Mouse (Mus musculus): ENCODE results near the gene Gm20388. TPM values are rescaled to one million over a fixed set of nuclear protein-coding genes. Genes with fewer than 3 reads are reported as not detected.

Gene Gm20388
- polyA plus RNA-seq, 1 experiment from 2014 or later, result not detected

- WGBS, result 84% methylated on average over 5 of the region's 5 CpGs
- ATAC-seq (ENCODE audit: low FRiP score) (no peak), DNase-seq (ENCODE audit: low spot score, missing footprints) (no peak)
- Histone ChIP-seq H3K9ac (ENCODE audit: low read length) (no peak overlapping the region), H3K27ac (ENCODE audit: low read depth, low read length) (no peak overlapping the region), H3K36me3 (ENCODE audit: control insufficient read depth, insufficient read depth, low read length) (no peaks in the 10 kb centered on the region), H3K4me3 (ENCODE audit: low read depth, low read length) (no peak overlapping the region), H3K9me3 (ENCODE audit: control insufficient read depth, low read length) (no peaks in the 10 kb centered on the region), H3K27me3 (ENCODE audit: control insufficient read depth, insufficient read depth, low read length) (no peaks in the 10 kb centered on the region), H3K4me1 (ENCODE audit: control insufficient read depth, insufficient read depth, low read length) (peaks cover 3% of the 10 kb centered on the region; the same call in 1 of the 2 replicates), H3K4me2 (no peak overlapping the region)
Measured at GRCm38 (mm10) chr8:123722245-123722644, 3811.6 kb downstream of the Gm20388 start.

- no peak overlapping the region for H3K4me3 ChIP-seq (ENCODE audit: low read depth, low read length)
- no peaks in the 10 kb centered on the region for H3K27me3 ChIP-seq (ENCODE audit: control insufficient read depth, insufficient read depth, low read length)
- H3K9ac ChIP-seq (ENCODE audit: low read length), result no peak overlapping the region
- no peak for DNase-seq (ENCODE audit: low spot score, missing footprints)
- H3K9me3 ChIP-seq (ENCODE audit: control insufficient read depth, low read length), result no peaks in the 10 kb centered on the region
- WGBS, result 90% methylated on average over 10 of the region's 10 CpGs
- no peak for ATAC-seq (ENCODE audit: low FRiP score)
- no peak overlapping the region for H3K27ac ChIP-seq (ENCODE audit: low read depth, low read length)
- no peak overlapping the region for H3K4me2 ChIP-seq
- H3K4me1 ChIP-seq (ENCODE audit: control insufficient read depth, insufficient read depth, low read length), result peaks cover 11% of the 10 kb centered on the region
- H3K36me3 ChIP-seq (ENCODE audit: control insufficient read depth, insufficient read depth, low read length), result no peaks in the 10 kb centered on the region
Measured at GRCm38 (mm10) chr8:123724752-123725151, 3814.1 kb downstream of the Gm20388 start.

GRCm38 (mm10) chr8:123725261-123725660 is 3814.6 kb downstream of the Gm20388 start:
- Histone ChIP-seq H3K27ac (ENCODE audit: low read depth, low read length) (no peak overlapping the region), H3K36me3 (ENCODE audit: control insufficient read depth, insufficient read depth, low read length) (no peaks in the 10 kb centered on the region), H3K4me2 (no peak overlapping the region), H3K27me3 (ENCODE audit: control insufficient read depth, insufficient read depth, low read length) (no peaks in the 10 kb centered on the region), H3K9ac (ENCODE audit: low read length) (no peak overlapping the region), H3K9me3 (ENCODE audit: control insufficient read depth, low read length) (no peaks in the 10 kb centered on the region), H3K4me3 (ENCODE audit: low read depth, low read length) (no peak overlapping the region), H3K4me1 (ENCODE audit: control insufficient read depth, insufficient read depth, low read length) (peaks cover 13% of the 10 kb centered on the region)
- 76% methylated on average over 7 of the region's 7 CpGs for WGBS
- DNase-seq (ENCODE audit: low spot score, missing footprints) (no peak), ATAC-seq (ENCODE audit: low FRiP score) (no peak)

GRCm38 (mm10) chr8:123726759-123727158 is 3816.1 kb downstream of the Gm20388 start:
- peaks cover 10% of the 10 kb centered on the region for H3K4me1 ChIP-seq (ENCODE audit: control insufficient read depth, insufficient read depth, low read length)
- no peaks in the 10 kb centered on the region for H3K9me3 ChIP-seq (ENCODE audit: control insufficient read depth, low read length)
- H3K27ac ChIP-seq (ENCODE audit: low read depth, low read length), result no peak overlapping the region
- no peak overlapping the region for H3K4me2 ChIP-seq
- no peak overlapping the region for H3K9ac ChIP-seq (ENCODE audit: low read length)
- H3K27me3 ChIP-seq (ENCODE audit: control insufficient read depth, insufficient read depth, low read length), result no peaks in the 10 kb centered on the region
- ATAC-seq (ENCODE audit: low FRiP score) (no peak), DNase-seq (ENCODE audit: low spot score, missing footprints) (no peak)
- H3K4me3 ChIP-seq (ENCODE audit: low read depth, low read length), result no peak overlapping the region
- 84% methylated on average over 6 of the region's 6 CpGs for WGBS
- no peaks in the 10 kb centered on the region for H3K36me3 ChIP-seq (ENCODE audit: control insufficient read depth, insufficient read depth, low read length)

GRCm38 (mm10) chr8:123729055-123729785 is 3818.6 kb downstream of the Gm20388 start:
- peak overlapping the region; percentile 17 for H3K4me2 ChIP-seq
- H3K36me3 ChIP-seq (ENCODE audit: control insufficient read depth, insufficient read depth, low read length), result no peaks in the 10 kb centered on the region
- H3K27ac ChIP-seq (ENCODE audit: low read depth, low read length), result no peak overlapping the region; the same call in 1 of the 2 replicates
- H3K4me1 ChIP-seq (ENCODE audit: control insufficient read depth, insufficient read depth, low read length), result peaks cover 10% of the 10 kb centered on the region
- peak; percentile 92 for DNase-seq (ENCODE audit: low spot score, missing footprints)
- no peaks in the 10 kb centered on the region for H3K9me3 ChIP-seq (ENCODE audit: control insufficient read depth, low read length)
- ATAC-seq (ENCODE audit: low FRiP score), result peak; percentile 64; the same call in 1 of the 2 replicates
- 0 out of 2 replicates have a peak overlapping the region, but pooled peaks have one; percentile 1 for H3K9ac ChIP-seq (ENCODE audit: low read length)
- WGBS, result 20% methylated on average over 20 of the region's 20 CpGs
- H3K4me3 ChIP-seq (ENCODE audit: low read depth, low read length), result no peak overlapping the region
- no peaks in the 10 kb centered on the region for H3K27me3 ChIP-seq (ENCODE audit: control insufficient read depth, insufficient read depth, low read length)

- ATAC-seq (ENCODE audit: low FRiP score) (no peak), DNase-seq (ENCODE audit: low spot score, missing footprints) (peak; percentile 91)
- H3K36me3 ChIP-seq (ENCODE audit: control insufficient read depth, insufficient read depth, low read length), result no peaks in the 10 kb centered on the region
- no peak overlapping the region for H3K9ac ChIP-seq (ENCODE audit: low read length)
- 64% methylated on average over 13 of the region's 13 CpGs for WGBS
- H3K4me3 ChIP-seq (ENCODE audit: low read depth, low read length), result no peak overlapping the region
- no peaks in the 10 kb centered on the region for H3K27me3 ChIP-seq (ENCODE audit: control insufficient read depth, insufficient read depth, low read length)
- H3K27ac ChIP-seq (ENCODE audit: low read depth, low read length), result no peak overlapping the region; the same call in 1 of the 2 replicates
- no peak overlapping the region for H3K4me2 ChIP-seq
- H3K9me3 ChIP-seq (ENCODE audit: control insufficient read depth, low read length), result no peaks in the 10 kb centered on the region
- H3K4me1 ChIP-seq (ENCODE audit: control insufficient read depth, insufficient read depth, low read length), result peaks cover 10% of the 10 kb centered on the region
Measured at GRCm38 (mm10) chr8:123729786-123730411, 3819.3 kb downstream of the Gm20388 start.

- Histone ChIP-seq H3K36me3 (ENCODE audit: control insufficient read depth, insufficient read depth, low read length) (no peaks in the 10 kb centered on the region), H3K4me3 (ENCODE audit: low read depth, low read length) (no peak overlapping the region), H3K27me3 (ENCODE audit: control insufficient read depth, insufficient read depth, low read length) (no peaks in the 10 kb centered on the region), H3K4me1 (ENCODE audit: control insufficient read depth, insufficient read depth, low read length) (peaks cover 10% of the 10 kb centered on the region), H3K9me3 (ENCODE audit: control insufficient read depth, low read length) (no peaks in the 10 kb centered on the region), H3K27ac (ENCODE audit: low read depth, low read length) (no peak overlapping the region), H3K9ac (ENCODE audit: low read length) (no peak overlapping the region), H3K4me2 (no peak overlapping the region)
- no peak for DNase-seq (ENCODE audit: low spot score, missing footprints)
- WGBS, result 49% methylated on average over 4 of the region's 4 CpGs
- no peak for ATAC-seq (ENCODE audit: low FRiP score)
Measured at GRCm38 (mm10) chr8:123732332-123732731, 3821.7 kb downstream of the Gm20388 start.

- DNase-seq (ENCODE audit: low spot score, missing footprints), result no peak
- Histone ChIP-seq H3K9me3 (ENCODE audit: control insufficient read depth, low read length) (no peaks in the 10 kb centered on the region), H3K4me2 (no peak overlapping the region), H3K27me3 (ENCODE audit: control insufficient read depth, insufficient read depth, low read length) (no peaks in the 10 kb centered on the region), H3K4me3 (ENCODE audit: low read depth, low read length) (no peak overlapping the region), H3K27ac (ENCODE audit: low read depth, low read length) (no peak overlapping the region), H3K4me1 (ENCODE audit: control insufficient read depth, insufficient read depth, low read length) (peaks cover 3% of the 10 kb centered on the region), H3K36me3 (ENCODE audit: control insufficient read depth, insufficient read depth, low read length) (no peaks in the 10 kb centered on the region), H3K9ac (ENCODE audit: low read length) (no peak overlapping the region)
- no peak for ATAC-seq (ENCODE audit: low FRiP score)
- WGBS, result 87% methylated on average over 8 of the region's 8 CpGs
Measured at GRCm38 (mm10) chr8:123734486-123734885, 3823.8 kb downstream of the Gm20388 start.

GRCm38 (mm10) chr8:123736974-123737373 is 3826.3 kb downstream of the Gm20388 start:
- no peak for ATAC-seq (ENCODE audit: low FRiP score)
- Histone ChIP-seq H3K27me3 (ENCODE audit: control insufficient read depth, insufficient read depth, low read length) (no peaks in the 10 kb centered on the region), H3K4me3 (ENCODE audit: low read depth, low read length) (no peak overlapping the region), H3K9ac (ENCODE audit: low read length) (no peak overlapping the region), H3K9me3 (ENCODE audit: control insufficient read depth, low read length) (no peaks in the 10 kb centered on the region), H3K27ac (ENCODE audit: low read depth, low read length) (no peak overlapping the region), H3K4me1 (ENCODE audit: control insufficient read depth, insufficient read depth, low read length) (no peaks in the 10 kb centered on the region), H3K4me2 (no peak overlapping the region), H3K36me3 (ENCODE audit: control insufficient read depth, insufficient read depth, low read length) (no peaks in the 10 kb centered on the region)
- DNase-seq (ENCODE audit: low spot score, missing footprints), result no peak
- 86% methylated on average over 9 of the region's 9 CpGs for WGBS

Data from midbrain, embryonic 11.5 days (tissue).